Mouse (Mus musculus) ES-CJ7 (cell line): ENCODE measurements around the gene Cyb5rl.
A peak's percentile ranks its signal among the peaks of the same experiment; 100 is the strongest.

Experiments
- DNase-seq: peaks from one replicate; pipeline ENCODE4 v3.0.0; 2011; ENCODE audit warnings: low read depth, low spot score

Gene Cyb5rl

GRCm38 (mm10) chr4:107066252-107067124, at the start of gene Cyb5rl, which contains the start of gene Mrpl37:
Gene Cyb5rl (plus strand): TSS chr4:107066988.
Gene Mrpl37 (minus strand): TSS chr4:107066868.
- peak; percentile 97 for DNase-seq

GRCm38 (mm10) chr4:107017257-107017656, 49.5 kb upstream of the Cyb5rl start:
- no peak for DNase-seq

- DNase-seq = no peak
These were observed 48.3 kb upstream of the Cyb5rl start for GRCm38 (mm10) chr4:107018521-107018920.

- DNase-seq = no peak
These were observed 47.8 kb upstream of the Cyb5rl start for GRCm38 (mm10) chr4:107019027-107019426.

- DNase-seq = peak; percentile 30
These were observed 46.3 kb upstream of the Cyb5rl start for GRCm38 (mm10) chr4:107020287-107021000.

GRCm38 (mm10) chr4:107021464-107021863, 45.3 kb upstream of the Cyb5rl start:
- no peak for DNase-seq

GRCm38 (mm10) chr4:107024899-107025298, 41.9 kb upstream of the Cyb5rl start:
- no peak for DNase-seq

- DNase-seq = no peak
These were observed 41.4 kb upstream of the Cyb5rl start for GRCm38 (mm10) chr4:107025369-107025768.

GRCm38 (mm10) chr4:107026451-107026850, 40.3 kb upstream of the Cyb5rl start:
- peak; percentile 16 for DNase-seq

- DNase-seq = no peak
These were observed 31.1 kb upstream of the Cyb5rl start for GRCm38 (mm10) chr4:107035689-107036088.

GRCm38 (mm10) chr4:107036985-107037384, 29.8 kb upstream of the Cyb5rl start:
- DNase-seq = no peak

- DNase-seq = no peak
These were observed 28.5 kb upstream of the Cyb5rl start for GRCm38 (mm10) chr4:107038303-107038702.

- DNase-seq = no peak
These were observed 27.5 kb upstream of the Cyb5rl start for GRCm38 (mm10) chr4:107039270-107039669.

GRCm38 (mm10) chr4:107042304-107042703, 24.5 kb upstream of the Cyb5rl start:
- no peak for DNase-seq

GRCm38 (mm10) chr4:107045188-107045587, 21.6 kb upstream of the Cyb5rl start:
- no peak for DNase-seq

- no peak for DNase-seq
These were observed 19.0 kb upstream of the Cyb5rl start for GRCm38 (mm10) chr4:107047806-107048205.

- no peak for DNase-seq
These were observed 18.1 kb upstream of the Cyb5rl start for GRCm38 (mm10) chr4:107048568-107049162.

- DNase-seq = no peak
These were observed 14.9 kb upstream of the Cyb5rl start for GRCm38 (mm10) chr4:107051889-107052288.

- DNase-seq = no peak
These were observed 13.7 kb upstream of the Cyb5rl start for GRCm38 (mm10) chr4:107052962-107053553.

GRCm38 (mm10) chr4:107056088-107056487, 10.7 kb upstream of the Cyb5rl start:
- DNase-seq = no peak

GRCm38 (mm10) chr4:107058346-107058745, 8.4 kb upstream of the Cyb5rl start:
- DNase-seq = no peak

- no peak for DNase-seq
These were observed 8.0 kb upstream of the Cyb5rl start for GRCm38 (mm10) chr4:107058781-107059180.
